ENCODE assay signal across 9 mouse cellular contexts in the genomic region with DNA sequence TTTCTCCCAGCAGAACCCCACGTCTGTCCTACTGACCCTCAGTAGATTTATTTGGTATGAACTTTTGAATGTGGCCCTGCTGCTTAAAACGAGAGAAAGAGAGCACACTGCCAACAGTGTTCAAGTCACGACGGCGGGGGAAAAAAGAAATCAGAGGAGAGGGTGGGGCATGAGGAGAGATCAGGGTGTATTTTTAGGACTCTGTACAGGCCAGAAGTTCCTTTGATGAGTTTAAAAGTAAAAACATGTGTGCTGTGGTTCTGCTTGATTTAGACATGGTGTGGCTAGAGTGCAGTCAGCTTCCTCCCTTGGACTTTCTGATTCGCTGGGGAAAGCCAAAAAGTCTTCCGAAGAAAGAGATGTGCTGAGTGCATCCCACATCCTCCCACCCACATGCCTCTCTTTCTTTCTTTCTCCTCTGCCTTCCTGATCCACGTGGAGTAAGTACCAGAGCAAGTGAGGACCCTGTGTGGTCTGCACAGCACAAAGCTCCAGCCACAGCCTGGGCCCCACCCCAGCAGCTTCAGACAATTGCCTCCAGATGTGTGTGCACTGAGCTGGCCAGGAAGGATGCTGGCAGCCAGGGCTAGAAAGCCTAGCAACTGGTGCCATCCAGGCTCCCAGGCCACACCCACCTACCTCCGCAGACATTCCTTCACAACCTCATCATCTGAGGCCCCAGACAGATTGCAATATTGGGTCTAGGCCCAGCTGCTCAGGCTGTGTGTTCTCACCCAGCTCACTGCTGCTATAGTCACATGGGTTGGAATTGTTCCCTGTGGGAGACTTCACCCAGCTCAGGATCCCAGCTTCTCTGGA.
DNase-seq lines count a peak whose midpoint lies in the region; ATAC-seq and TF ChIP-seq lines count a peak whose summit lies in the region.
"Had no signal": no experiment of that assay in that cellular context is flagged by ENCODE, and none has a peak within 500 bp of the region (broad histone marks: within the 10 kb centered on the region; RNA-seq: fewer than 3 reads in every experiment).

No protein-coding gene starts in this region.

- TF ChIP-seq EP300 in liver, postnatal 0 days (IDR thresholded peaks at IDR 0.05; ENCODE audit: low read depth), result no peak

- no peaks in the 10 kb centered on the region for H3K9me3 ChIP-seq in liver, postnatal 0 days (ENCODE audit: low read length)
- H3K9me3 ChIP-seq in forebrain, embryonic 14.5 days (replicated peaks; ENCODE audit: control insufficient read depth, low read length), result no peaks in the 10 kb centered on the region

- 62% methylated on average over 9 of the region's 9 CpGs for WGBS in liver, postnatal 0 days (ENCODE audit: insufficient replicate concordance)
- 73% methylated on average over 9 of the region's 9 CpGs for WGBS in forebrain, embryonic 14.5 days

- no peak for TF ChIP-seq CTCF in liver, postnatal 0 days (IDR thresholded peaks at IDR 0.05; ENCODE audit: low read depth)

- H3K9ac ChIP-seq in liver, postnatal 0 days (replicated peaks), result no peak overlapping the region
- H3K9ac ChIP-seq in forebrain, embryonic 14.5 days (ENCODE audit: low read length), result no peak overlapping the region

- no peaks in the 10 kb centered on the region for H3K36me3 ChIP-seq in liver, postnatal 0 days (replicated peaks; ENCODE audit: insufficient read depth, low read length)
- no peaks in the 10 kb centered on the region for H3K36me3 ChIP-seq in forebrain, embryonic 14.5 days (ENCODE audit: control insufficient read depth, insufficient read depth, low read length)

- DNase-seq in liver, result peak; percentile 23
- DNase-seq in liver, postnatal 0 days, result no peak
- DNase-seq in frontal cortex, postnatal 36 days (ENCODE audit: low spot score in 2 of 2), result peak; percentile 56 to 68
- peak; percentile 78 for DNase-seq in hindlimb bud, embryonic 11.5 days (ENCODE audit: extremely low spot score, low read depth, low spot score)
- DNase-seq in right cerebral cortex, adult 2 months (ENCODE audit: low spot score in 2 of 2), result peak; percentile 38
- no peak for DNase-seq in forebrain, embryonic 14.5 days (ENCODE audit: low spot score)
- DNase-seq in retina, embryonic 14.5 days (ENCODE audit: low spot score), result no peak
- DNase-seq in cerebellum, adult 18-20 months, result no peak

- ATAC-seq in liver, postnatal 0 days, result no peak
- ATAC-seq in forebrain, embryonic 14.5 days, result no peak
- ATAC-seq: Patski had no signal

- no peak overlapping the region for H3K27ac ChIP-seq in liver, postnatal 0 days (ENCODE audit: low read depth)
- no peak overlapping the region for H3K27ac ChIP-seq in forebrain, embryonic 14.5 days (ENCODE audit: low read depth, low read length)

- H3K27me3 ChIP-seq in liver, postnatal 0 days (ENCODE audit: insufficient read depth, low read length), result no peaks in the 10 kb centered on the region
- H3K27me3 ChIP-seq in forebrain, embryonic 14.5 days (replicated peaks; ENCODE audit: control insufficient read depth, insufficient read depth, low read length), result no peaks in the 10 kb centered on the region

- H3K4me3 ChIP-seq in liver, postnatal 0 days (ENCODE audit: low read depth, low read length), result no peak overlapping the region
- H3K4me3 ChIP-seq in forebrain, embryonic 14.5 days (ENCODE audit: low read depth, low read length), result no peak overlapping the region

- no peak overlapping the region for H3K4me2 ChIP-seq in liver, postnatal 0 days (ENCODE audit: low read depth, low read length)
- H3K4me2 ChIP-seq in forebrain, embryonic 14.5 days (ENCODE audit: low read length), result no peak overlapping the region

- H3K4me1 ChIP-seq in liver, postnatal 0 days (ENCODE audit: insufficient read depth), result no peaks in the 10 kb centered on the region
- H3K4me1 ChIP-seq in forebrain, embryonic 14.5 days (ENCODE audit: control insufficient read depth, insufficient read depth, low read length), result no peaks in the 10 kb centered on the region

Comparison
In these comparisons a context has a peak if more than half of its experiments do, and no peak if none do; other contexts are left out.
1. DNase-seq: peak in liver (single experiment), frontal cortex, postnatal 36 days (2 of 2), hindlimb bud, embryonic 11.5 days (single experiment) and right cerebral cortex, adult 2 months (2 of 2); none in liver, postnatal 0 days (single experiment), forebrain, embryonic 14.5 days (single experiment), retina, embryonic 14.5 days (single experiment) and cerebellum, adult 18-20 months (0 of 2).